Mouse (Mus musculus): Measurements from ENCODE around the gene Ccdc182. TPM values are rescaled to one million over a fixed set of nuclear protein-coding genes. Genes with fewer than 3 reads are reported as not detected.

Ccdc182 gene
- total RNA-seq, 4 experiments from 2014 or later = not detected

GRCm38 (mm10) chr11:88280426-88280836, 13.4 kb upstream of the Ccdc182 start:
- no peak for DNase-seq (ENCODE audit: low spot score in 2 of 2)

GRCm38 (mm10) chr11:88281428-88282119, 12.3 kb upstream of the Ccdc182 start:
- DNase-seq (ENCODE audit: low spot score in 2 of 2) = no peak

- DNase-seq (ENCODE audit: low spot score in 2 of 2) = no peak
Observed at GRCm38 (mm10) chr11:88282516-88282915, 11.3 kb upstream of the Ccdc182 start.

- no peak for DNase-seq (ENCODE audit: low spot score in 2 of 2)
Observed at GRCm38 (mm10) chr11:88286019-88286418, 7.8 kb upstream of the Ccdc182 start.

GRCm38 (mm10) chr11:88288400-88288799, 5.5 kb upstream of the Ccdc182 start:
- DNase-seq (ENCODE audit: low spot score in 2 of 2) = no peak

GRCm38 (mm10) chr11:88288805-88289340, 5.0 kb upstream of the Ccdc182 start:
- DNase-seq (ENCODE audit: low spot score in 2 of 2) = peak in 1 of 2 experiments; percentile 45

GRCm38 (mm10) chr11:88291245-88291644, 2.6 kb upstream of the Ccdc182 start:
- no peak for DNase-seq (ENCODE audit: low spot score in 2 of 2)

GRCm38 (mm10) chr11:88291688-88292087, 2.2 kb upstream of the Ccdc182 start:
- no peak for DNase-seq (ENCODE audit: low spot score in 2 of 2)

GRCm38 (mm10) chr11:88294394-88294710, 494 bp downstream of the Ccdc182 start:
- DNase-seq (ENCODE audit: low spot score in 2 of 2) = no peak

GRCm38 (mm10) chr11:88295298-88295697, 1.4 kb downstream of the Ccdc182 start:
- DNase-seq (ENCODE audit: low spot score in 2 of 2) = no peak

- DNase-seq (ENCODE audit: low spot score in 2 of 2) = no peak
Observed at GRCm38 (mm10) chr11:88297526-88297925, 3.7 kb downstream of the Ccdc182 start.

GRCm38 (mm10) chr11:88299345-88299744, 5.5 kb downstream of the Ccdc182 start:
- no peak for DNase-seq (ENCODE audit: low spot score in 2 of 2)

GRCm38 (mm10) chr11:88301619-88302018, 7.8 kb downstream of the Ccdc182 start:
- no peak for DNase-seq (ENCODE audit: low spot score in 2 of 2)

GRCm38 (mm10) chr11:88305759-88306158, 11.9 kb downstream of the Ccdc182 start:
- DNase-seq (ENCODE audit: low spot score in 2 of 2) = no peak

GRCm38 (mm10) chr11:88307616-88308543, 14.0 kb downstream of the Ccdc182 start:
- DNase-seq (ENCODE audit: low spot score in 2 of 2) = no peak

- DNase-seq (ENCODE audit: low spot score in 2 of 2) = no peak
Observed at GRCm38 (mm10) chr11:88309059-88309700, 15.3 kb downstream of the Ccdc182 start.

GRCm38 (mm10) chr11:88310773-88311172, 16.9 kb downstream of the Ccdc182 start:
- DNase-seq (ENCODE audit: low spot score in 2 of 2) = no peak

GRCm38 (mm10) chr11:88311606-88312005, 17.7 kb downstream of the Ccdc182 start:
- DNase-seq (ENCODE audit: low spot score in 2 of 2) = no peak

GRCm38 (mm10) chr11:88313512-88313911, 19.7 kb downstream of the Ccdc182 start:
- peak in 1 of 2 experiments; percentile 32 for DNase-seq (ENCODE audit: low spot score in 2 of 2)

GRCm38 (mm10) chr11:88314471-88314870, 20.6 kb downstream of the Ccdc182 start:
- DNase-seq (ENCODE audit: low spot score in 2 of 2) = no peak

GRCm38 (mm10) chr11:88315393-88315792, 21.5 kb downstream of the Ccdc182 start:
- DNase-seq (ENCODE audit: low spot score in 2 of 2) = no peak

GRCm38 (mm10) chr11:88318850-88319249, 25.0 kb downstream of the Ccdc182 start:
- DNase-seq (ENCODE audit: low spot score in 2 of 2) = no peak
